Mouse (Mus musculus): ENCODE measurements around the gene Cdh12.

DNA sequence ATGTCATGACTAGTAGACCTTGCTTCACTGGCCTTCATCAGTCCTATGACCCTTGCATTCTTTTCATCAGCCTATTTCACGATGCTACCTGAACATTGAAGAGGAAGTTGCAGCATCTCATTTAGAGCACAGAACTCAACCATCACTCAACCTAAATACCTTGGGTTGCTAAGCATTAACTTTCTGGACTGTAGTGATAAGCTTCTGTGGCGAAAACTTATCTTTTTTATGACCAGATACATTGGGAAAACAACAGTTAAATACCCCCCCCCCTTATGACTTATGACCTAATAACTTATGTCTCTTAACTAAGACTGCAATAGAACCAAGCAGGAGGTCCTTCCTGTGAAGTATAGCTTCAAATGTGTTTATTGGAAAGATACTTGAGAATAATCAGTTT lies 620.2 kb downstream of the Cdh12 start:
- TF ChIP-seq CTCF (IDR thresholded peaks at IDR 0.05), result no peak
- no peak for TF ChIP-seq POLR2A (IDR thresholded peaks at IDR 0.05; ENCODE audit: insufficient read depth, low read depth, low read length)
- TF ChIP-seq EP300 (IDR thresholded peaks at IDR 0.05; ENCODE audit: insufficient read depth, low read depth, low read length), result no peak
